Mouse (Mus musculus) CH12.LX (cell line): ENCODE measurements around the gene Trim80. TPM values are rescaled to one million over a fixed set of nuclear protein-coding genes. Genes with fewer than 3 reads are reported as not detected.

Experiments used
- DNase-seq: peaks from one replicate; pipeline ENCODE4 v3.0.0-alpha.2; 2013; ENCODE audit errors: extremely low read depth
- H3K27ac ChIP-seq: 2 replicates; pipeline ENCODE4 v1.5.1; 2012; ENCODE audit warnings: low read depth, mild to moderate bottlenecking, control low read depth, moderate library complexity; ENCODE audit not compliant: insufficient read depth
- H3K27me3 ChIP-seq: replicated peaks from 2 replicates; pipeline ENCODE3; 2012; ENCODE audit warnings: inconsistent platforms
- H3K36me3 ChIP-seq, 2 experiments: replicated peaks in 1 of 2; 2 replicates each; pipeline versions ENCODE3 to v1.6.1; 2012; ENCODE audit warnings: inconsistent platforms in 1 of 2, low read length in 1 of 2, mild to moderate bottlenecking in 1 of 2, mixed read lengths in 1 of 2, moderate library complexity in 1 of 2; ENCODE audit not compliant: control insufficient read depth in 1 of 2, insufficient read depth in 1 of 2
- H3K4me1 ChIP-seq, 2 experiments: 2 replicates each; pipeline ENCODE4 v1.6.1; 2012; ENCODE audit warnings: inconsistent platforms in 1 of 2, moderate library complexity in 1 of 2; ENCODE audit not compliant: insufficient read depth in 2 of 2, control insufficient read depth in 1 of 2
- H3K4me2 ChIP-seq: 2 replicates; pipeline ENCODE4 v1.6.1; 2012; ENCODE audit warnings: low read depth, mild to moderate bottlenecking, control low read depth; ENCODE audit not compliant: poor library complexity, insufficient read depth, severe bottlenecking
- H3K4me3 ChIP-seq, 3 experiments: fragments of 150-350 bp in 1 of 3; sonication (generic) in 1 of 3; replicated peaks in 1 of 3; 2 replicates each; pipeline versions ENCODE3 to v1.5.1; 2011 to 2012; ENCODE audit warnings: low read depth in 2 of 3, low read length in 2 of 3, mild to moderate bottlenecking in 2 of 3, moderate library complexity in 2 of 3, control low read depth in 1 of 3, improper control_type of control experiment in 1 of 3, inconsistent platforms in 1 of 3, mixed read lengths in 1 of 3; ENCODE audit not compliant: poor library complexity in 1 of 3
- H3K79me2 ChIP-seq: replicated peaks from 2 replicates; pipeline ENCODE4 v1.6.1; 2012; ENCODE audit warnings: mild to moderate bottlenecking, moderate library complexity; ENCODE audit not compliant: control insufficient read depth, poor library complexity, insufficient read depth, severe bottlenecking; ENCODE audit errors: extremely low read depth
- H3K9ac ChIP-seq: 2 replicates; pipeline ENCODE4 v1.6.1; 2012; ENCODE audit warnings: low read depth, mild to moderate bottlenecking, control low read depth, moderate library complexity; ENCODE audit not compliant: insufficient read depth
- H3K9me3 ChIP-seq: replicated peaks from 2 replicates; pipeline ENCODE3; 2012; ENCODE audit warnings: low read length, inconsistent platforms, mixed read lengths
- E2F4 ChIP-seq: IDR thresholded peaks from 2 replicates; pipeline ENCODE4 v1.6.1; 2011; ENCODE audit warnings: low read depth, low read length, improper control_type of control experiment; ENCODE audit not compliant: insufficient replicate concordance
- EP300 ChIP-seq: IDR thresholded peaks from 2 replicates; pipeline ENCODE4 v1.6.1; 2011; ENCODE audit warnings: low read length, improper control_type of control experiment
- ETS1 ChIP-seq: conservative IDR thresholded peaks from 2 replicates; pipeline ENCODE4 v1.6.1; 2012; ENCODE audit warnings: low read depth, mild to moderate bottlenecking, inconsistent platforms, low read length, improper control_type of control experiment, moderate library complexity
- HCFC1 ChIP-seq: IDR thresholded peaks from 2 replicates; pipeline ENCODE4 v1.6.1; 2012; ENCODE audit warnings: low read depth, mild to moderate bottlenecking, inconsistent platforms, low read length, improper control_type of control experiment
- IRF4 ChIP-seq: IDR thresholded peaks from 2 replicates; pipeline ENCODE4 v1.6.1; 2014; ENCODE audit warnings: low read depth, mild to moderate bottlenecking, inconsistent platforms, low read length, improper control_type of control experiment
- JUND ChIP-seq: conservative IDR thresholded peaks from 2 replicates; pipeline ENCODE4 v1.6.1; 2011; ENCODE audit warnings: low read depth, low read length, improper control_type of control experiment
- MEF2A ChIP-seq: IDR thresholded peaks from 2 replicates; pipeline ENCODE4 v1.6.1; 2014; ENCODE audit warnings: low read depth, mild to moderate bottlenecking, inconsistent platforms, low read length, improper control_type of control experiment, borderline replicate concordance
- MYC ChIP-seq: IDR thresholded peaks from 2 replicates; pipeline ENCODE4 v1.6.1; 2011; ENCODE audit warnings: low read depth, mild to moderate bottlenecking, improper control_type of control experiment, low read length
- PAX5 ChIP-seq: IDR thresholded peaks from 2 replicates; pipeline ENCODE4 v1.6.1; 2012; ENCODE audit warnings: low read length, inconsistent platforms, mixed read lengths
- POLR2A ChIP-seq: IDR thresholded peaks from 2 replicates; pipeline ENCODE4 v1.6.1; 2011; ENCODE audit warnings: low read depth, mild to moderate bottlenecking, improper control_type of control experiment, low read length
- RAD21 ChIP-seq: IDR thresholded peaks from 2 replicates; pipeline ENCODE4 v1.6.1; 2011; ENCODE audit warnings: low read depth, mild to moderate bottlenecking, low read length, improper control_type of control experiment, moderate library complexity
- RCOR1 ChIP-seq: conservative IDR thresholded peaks from 2 replicates; pipeline ENCODE4 v1.6.1; 2012; ENCODE audit warnings: low read depth, mild to moderate bottlenecking, inconsistent platforms, low read length, improper control_type of control experiment
- SIN3A ChIP-seq: IDR thresholded peaks from 2 replicates; pipeline ENCODE4 v1.6.1; 2012; ENCODE audit warnings: low read length, improper control_type of control experiment, inconsistent platforms
- SMC3 ChIP-seq: IDR thresholded peaks from 2 replicates; pipeline ENCODE4 v1.6.1; 2011; ENCODE audit warnings: low read depth, low read length, improper control_type of control experiment
- USF1 ChIP-seq: IDR thresholded peaks from 2 replicates; pipeline ENCODE4 v1.6.1; 2014; ENCODE audit warnings: low read depth, mild to moderate bottlenecking, inconsistent platforms, low read length, improper control_type of control experiment
- USF2 ChIP-seq: conservative IDR thresholded peaks from 2 replicates; pipeline ENCODE4 v1.6.1; 2011; ENCODE audit warnings: low read depth, low read length, improper control_type of control experiment
- ZC3H11A ChIP-seq: IDR thresholded peaks from 2 replicates; pipeline ENCODE4 v1.6.1; 2012; ENCODE audit warnings: low read depth, mild to moderate bottlenecking, inconsistent platforms, low read length, improper control_type of control experiment
- ZMIZ1 ChIP-seq: IDR thresholded peaks from 2 replicates; pipeline ENCODE4 v1.6.1; 2012; ENCODE audit warnings: low read depth, mild to moderate bottlenecking, inconsistent platforms, low read length, improper control_type of control experiment
- ZNF384 ChIP-seq: IDR thresholded peaks from 2 replicates; pipeline ENCODE4 v1.6.1; 2012; ENCODE audit warnings: low read depth, low read length, improper control_type of control experiment, inconsistent platforms
- dilution Hi-C: fragments of 300-500 bp; cut with MboI; formaldehyde crosslinking; loops from 2 replicates; pipeline ENCODE4 v1.14.3; 2020; ENCODE audit warnings: low sequenced_read_pairs; ENCODE audit not compliant: extremely low pct_unique_long_range_greater_than_20kb, extremely low pct_ligation_motif_present
- in situ Hi-C: fragments of 300-500 bp; cut with MboI; formaldehyde crosslinking; loops from 3 replicates; pipeline ENCODE4 v1.14.3; 2019; ENCODE audit warnings: low sequenced_read_pairs, low pct_ligation_motif_present, low pct_unique_long_range_greater_than_20kb, mixed read lengths
- polyA plus RNA-seq: library from polyadenylated mRNA; unstranded; fragments of >175 nt; gene quantifications from 2 replicates; pipeline ENCODE4 v1.2.1, GENCODE M21; 2012; ENCODE audit warnings: low read depth; ENCODE audit not compliant: insufficient read length
- total RNA-seq, 2 experiments: library from RNA; depleted of rRNA; stranded (reverse); fragments of 300-350 nt in 1 of 2; fragments of >200 nt in 1 of 2; gene quantifications; 2 replicates each; pipeline ENCODE4 v1.2.3; 2012 to 2014

Trim80 gene
- total and polyA plus RNA-seq, 3 experiments = not detected

- Histone ChIP-seq H3K9ac (no peak overlapping the region), H3K36me3 (no peaks in the 10 kb centered on the region), H3K27ac (no peak overlapping the region), H3K79me2 (no peaks in the 10 kb centered on the region), H3K27me3 (peaks cover 62% of the 10 kb centered on the region), H3K9me3 (peaks cover 10% of the 10 kb centered on the region), H3K4me2 (no peak overlapping the region), H3K4me1 (peaks cover 3 to 19% of the 10 kb centered on the region in 2 experiments)
- in situ Hi-C loops = no loop called here
- DNase-seq = no peak
- no peak for TF ChIP-seq USF2
- TF ChIP-seq IRF4 = no peak
- TF ChIP-seq HCFC1 = no peak
- no peak for TF ChIP-seq USF1
- TF ChIP-seq, all 38 proteins: peak for 0
- dilution Hi-C loops = no loop called here
- no peak overlapping the region for H3K4me3 ChIP-seq
Measured at GRCm38 (mm10) chr11:115447321-115447885, 7.1 kb downstream of the Trim80 start.

DNA sequence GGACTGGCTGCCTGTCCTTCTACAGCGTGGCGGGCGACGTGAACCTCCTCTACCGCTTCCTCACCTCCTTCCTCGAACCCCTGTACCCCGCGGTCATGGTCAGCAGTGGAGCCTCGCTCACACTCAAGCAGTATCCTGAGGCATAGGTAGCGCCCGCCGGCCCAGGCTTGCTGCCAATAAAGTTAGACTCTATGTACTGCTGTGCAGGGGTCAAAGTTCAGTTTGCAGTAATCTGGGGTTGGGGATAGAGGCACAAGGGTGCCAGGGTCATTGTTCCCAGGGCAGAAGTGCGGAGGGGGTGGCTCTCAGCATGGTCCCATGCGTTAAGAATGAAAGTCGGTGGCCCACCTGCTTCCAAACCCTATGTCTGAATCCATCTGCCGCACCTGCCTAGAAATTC, 7.7 kb downstream of the Trim80 start:
- Histone ChIP-seq H3K4me3 (no peak overlapping the region), H3K9me3 (peaks cover 10% of the 10 kb centered on the region), H3K9ac (no peak overlapping the region), H3K79me2 (no peaks in the 10 kb centered on the region), H3K27me3 (peaks cover 62% of the 10 kb centered on the region), H3K36me3 (no peaks in the 10 kb centered on the region), H3K4me2 (no peak overlapping the region), H3K4me1 (peaks cover 3 to 20% of the 10 kb centered on the region in 2 experiments), H3K27ac (no peak overlapping the region)
- no peak for DNase-seq
- in situ Hi-C loops (no loop called here), dilution Hi-C loops (no loop called here)
- TF ChIP-seq RAD21 = no peak
- TF ChIP-seq USF1 = no peak
- TF ChIP-seq POLR2A = no peak
- no peak for TF ChIP-seq RCOR1
- no peak for TF ChIP-seq ZMIZ1
- TF ChIP-seq HCFC1 = no peak
- TF ChIP-seq SIN3A = no peak
- no peak for TF ChIP-seq MYC
- TF ChIP-seq JUND = no peak
- TF ChIP-seq E2F4 = no peak
- no peak for TF ChIP-seq ETS1

DNA sequence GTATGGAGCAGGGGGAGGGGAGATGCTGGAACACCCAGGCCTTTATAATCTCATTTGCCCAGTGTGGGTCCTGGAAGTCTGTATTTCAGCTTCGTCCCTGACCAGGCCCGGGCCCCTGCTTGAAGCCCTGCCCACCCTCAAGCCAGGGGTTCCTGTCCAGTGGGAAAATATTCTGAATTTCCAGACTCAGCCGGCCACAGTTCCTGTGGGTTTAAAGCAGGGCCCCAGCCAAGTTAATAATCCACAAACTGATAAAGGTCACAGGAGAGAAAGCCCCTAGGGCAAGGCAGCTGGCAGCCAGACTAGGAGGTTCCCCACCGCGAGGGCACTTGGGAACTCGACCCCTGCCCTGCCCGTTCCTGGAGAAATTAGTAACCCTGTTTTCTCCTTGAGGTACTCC, 8.7 kb downstream of the Trim80 start:
- TF ChIP-seq MYC = no peak
- TF ChIP-seq ZC3H11A = no peak
- TF ChIP-seq EP300 = no peak
- TF ChIP-seq MEF2A = no peak
- TF ChIP-seq ZNF384 = no peak
- TF ChIP-seq PAX5 = no peak
- no peak for TF ChIP-seq ZMIZ1
- TF ChIP-seq SMC3 = no peak
- TF ChIP-seq JUND = no peak
- dilution Hi-C loops = no loop called here
- Histone ChIP-seq H3K36me3 (no peaks in the 10 kb centered on the region), H3K27me3 (peaks cover 66% of the 10 kb centered on the region), H3K4me2 (no peak overlapping the region), H3K4me3 (no peak overlapping the region), H3K79me2 (no peaks in the 10 kb centered on the region), H3K27ac (no peak overlapping the region), H3K9ac (no peak overlapping the region), H3K9me3 (peaks cover 10% of the 10 kb centered on the region), H3K4me1 (peaks cover 3 to 25% of the 10 kb centered on the region in 2 experiments)
- in situ Hi-C loops = no loop called here
- no peak for DNase-seq
